Mouse (Mus musculus): ENCODE results near the gene Myo10.

- TF ChIP-seq POLR2A (IDR thresholded peaks at IDR 0.05; ENCODE audit: low read depth, low read length) (no peak), CTCF (conservative IDR thresholded peaks at IDR 0.05; ENCODE audit: insufficient read depth, insufficient read length, low read depth, low read length) (no peak)
These were observed 179.9 kb downstream of the Myo10 start for GRCm38 (mm10) chr15:25802194-25802593.

Data from kidney, adult 2 months (tissue).